ENCODE assay signal across 24 mouse cellular contexts in genomic region chr10:126673437-126673836, GRCm38 (mm10).
"Had no signal": no experiment of that assay in that cellular context is flagged by ENCODE, and none has a peak within 500 bp of the region (broad histone marks: within the 10 kb centered on the region; RNA-seq: fewer than 3 reads in every experiment).

No protein-coding gene starts in this region.

- H3K4me2 ChIP-seq: heart, embryonic 12.5 days; hindbrain, embryonic 13.5 days; hindbrain, embryonic 15.5 days; kidney, embryonic 15.5 days; limb, embryonic 13.5 days; limb, embryonic 15.5 days; liver, embryonic 12.5 days had no signal

- H3K27ac ChIP-seq: gastrocnemius, adult 2 months; heart, embryonic 10.5 days; hindbrain, embryonic 13.5 days; hindbrain, embryonic 15.5 days; hindbrain, postnatal 0 days; kidney, embryonic 15.5 days; kidney, postnatal 0 days; limb, embryonic 13.5 days; limb, embryonic 15.5 days; liver, embryonic 12.5 days; liver, embryonic 14.5 days had no signal

- H3K36me3 ChIP-seq: heart, embryonic 10.5 days; heart, embryonic 12.5 days; hindbrain, embryonic 13.5 days; hindbrain, embryonic 15.5 days; kidney, embryonic 15.5 days; limb, embryonic 13.5 days; limb, embryonic 15.5 days; liver, embryonic 12.5 days had no signal

- H3K27me3 ChIP-seq: heart, embryonic 12.5 days; hindbrain, embryonic 13.5 days; hindbrain, embryonic 15.5 days; kidney, embryonic 15.5 days; limb, embryonic 13.5 days; limb, embryonic 15.5 days; liver, embryonic 12.5 days had no signal

- H3K9ac ChIP-seq: heart, embryonic 12.5 days; hindbrain, embryonic 13.5 days; hindbrain, embryonic 15.5 days; kidney, embryonic 15.5 days; limb, embryonic 13.5 days; limb, embryonic 15.5 days; liver, embryonic 12.5 days; liver, embryonic 14.5 days had no signal

- H3K4me3 ChIP-seq: gastrocnemius, adult 2 months; heart, embryonic 10.5 days; heart, embryonic 12.5 days; hindbrain, embryonic 13.5 days; hindbrain, embryonic 15.5 days; kidney, embryonic 15.5 days; limb, embryonic 13.5 days; limb, embryonic 15.5 days; liver, embryonic 12.5 days had no signal

- H3K9me3 ChIP-seq: heart, embryonic 10.5 days; hindbrain, embryonic 15.5 days; kidney, embryonic 15.5 days; limb, embryonic 15.5 days; liver, embryonic 12.5 days had no signal

- DNase-seq: gastrocnemius, adult 2 months; gastrocnemius, postnatal 10 days; gastrocnemius, postnatal 25 days; heart, adult 18-20 months; heart, postnatal 4 days; kidney, adult 11 months; kidney, adult 2 months; kidney, adult 9 months; kidney, postnatal 14 days; kidney, postnatal 36 days; layer of hippocampus, adult 9-11 months; layer of hippocampus, postnatal 36 days had no signal

- H3K4me1 ChIP-seq: heart, embryonic 10.5 days; heart, embryonic 12.5 days; hindbrain, embryonic 13.5 days; hindbrain, embryonic 15.5 days; kidney, embryonic 15.5 days; limb, embryonic 13.5 days; limb, embryonic 15.5 days; liver, embryonic 12.5 days had no signal

- ATAC-seq: hindbrain, postnatal 0 days; intestine, embryonic 16.5 days; liver, embryonic 12.5 days had no signal
